Mouse (Mus musculus) heart, embryonic 14.5 days (tissue): ENCODE data around the gene Il17ra. TPM values are rescaled to one million over a fixed set of nuclear protein-coding genes. Genes with fewer than 3 reads are reported as not detected.
A peak's percentile ranks its signal among the peaks of the same experiment; 100 is the strongest.

ENCODE experiments used
- ATAC-seq: fragments of 200-750 bp; cut with Nextera tagmentation; 2 replicates; pipeline ENCODE4 v1.8.0; 2017; ENCODE audit warnings: low read depth, moderate TSS enrichment; ENCODE audit not compliant: insufficient number of reproducible peaks, insufficient read depth, low FRiP score
- H3K27ac ChIP-seq, 2 experiments: fragments of 200-500 bp in 1 of 2; fragments of 300-500 bp in 1 of 2; sonication (generic) in 1 of 2; replicated peaks in 1 of 2; 2 replicates each; pipeline ENCODE4 v1.5.1; 2012 to 2014; ENCODE audit warnings: low read depth in 2 of 2, low read length in 2 of 2, control low read depth in 1 of 2, mild to moderate bottlenecking in 1 of 2, mixed read lengths in 1 of 2; ENCODE audit not compliant: control insufficient read depth in 1 of 2, insufficient read depth in 1 of 2
- H3K27me3 ChIP-seq: fragments of 300-500 bp; sonication (generic); 2 replicates; pipeline ENCODE4 v1.6.1; 2014; ENCODE audit warnings: mild to moderate bottlenecking, low read length, control low read depth; ENCODE audit not compliant: control insufficient read depth, insufficient read depth
- H3K36me3 ChIP-seq: fragments of 300-500 bp; sonication (generic); 2 replicates; pipeline ENCODE4 v1.6.1; 2014; ENCODE audit warnings: mild to moderate bottlenecking, control low read depth, low read length, mixed read lengths; ENCODE audit not compliant: control insufficient read depth, insufficient read depth
- H3K4me1 ChIP-seq, 2 experiments: fragments of 200-500 bp in 1 of 2; fragments of 300-500 bp in 1 of 2; sonication (generic) in 1 of 2; 2 replicates each; pipeline ENCODE4 v1.6.1; 2012 to 2014; ENCODE audit warnings: low read length in 2 of 2, control low read depth in 1 of 2, mixed read lengths in 1 of 2; ENCODE audit not compliant: control insufficient read depth in 2 of 2, insufficient read depth in 2 of 2
- H3K4me2 ChIP-seq: fragments of 300-500 bp; sonication (generic); 2 replicates; pipeline ENCODE4 v1.6.1; 2014; ENCODE audit warnings: mild to moderate bottlenecking, low read length
- H3K4me3 ChIP-seq, 2 experiments: fragments of 200-500 bp in 1 of 2; fragments of 300-500 bp in 1 of 2; sonication (generic) in 1 of 2; 2 replicates each; pipeline ENCODE4 v1.5.1; 2012 to 2014; ENCODE audit warnings: low read length in 2 of 2, mild to moderate bottlenecking in 2 of 2, control low read depth in 1 of 2, low read depth in 1 of 2, moderate library complexity in 1 of 2; ENCODE audit not compliant: control insufficient read depth in 1 of 2, insufficient read depth in 1 of 2
- H3K9ac ChIP-seq: fragments of 300-500 bp; sonication (generic); 2 replicates; pipeline ENCODE4 v1.6.1; 2014; ENCODE audit warnings: mild to moderate bottlenecking, low read length
- H3K9me3 ChIP-seq: fragments of 300-500 bp; sonication (generic); 2 replicates; pipeline ENCODE4 v1.6.1; 2016; ENCODE audit warnings: low read length, control low read depth; ENCODE audit not compliant: control insufficient read depth
- WGBS: fragments of 180-500 bp; shearing (Covaris S2); extraction: QIAGEN DNeasy Blood & Tissue Kit; methylation state at CpG from one replicate; pipeline ENCODE4 v1.1.7; 2014; 5-methylcytosine and 5-hydroxymethylcytosine counted together
- polyA plus RNA-seq: library from polyadenylated mRNA; unstranded; fragments of >200 nt; fragmentation: Nextera tagmentation; extraction: Ambion mirVana; gene quantifications from 2 replicates; pipeline ENCODE4 v1.2.1, GENCODE M21; 2014

Gene Il17ra
- polyA plus RNA-seq, 1 experiment from 2014 or later: 1.8 TPM

DNA sequence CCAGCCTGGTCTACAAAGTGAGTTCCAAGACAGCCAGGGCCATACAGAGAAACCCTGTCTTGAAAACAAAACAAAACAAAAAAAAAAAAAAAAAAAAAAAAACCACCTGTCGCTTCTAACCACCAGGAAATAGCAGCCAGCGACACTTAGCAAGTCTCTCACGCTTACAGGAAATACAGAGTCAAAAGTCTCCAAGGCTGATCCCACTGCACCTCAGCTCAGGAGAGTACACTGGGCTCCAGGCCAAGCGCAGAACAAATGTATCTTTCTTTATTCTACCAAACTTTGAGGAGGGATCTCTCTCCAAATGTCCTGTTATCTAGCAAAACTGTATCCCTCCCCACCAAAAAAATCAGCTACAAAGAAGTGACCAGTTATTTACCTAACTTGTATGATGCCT is 66.1 kb downstream of the Il17ra start:
- H3K4me3 ChIP-seq: no peak overlapping the region
- H3K9ac ChIP-seq: no peak overlapping the region
- ATAC-seq: no peak
- H3K36me3 ChIP-seq: no peaks in the 10 kb centered on the region
- no peaks in the 10 kb centered on the region for H3K27me3 ChIP-seq
- no peak overlapping the region for H3K27ac ChIP-seq
- 59% methylated on average over 4 of the region's 4 CpGs for WGBS
- no peaks in the 10 kb centered on the region for H3K9me3 ChIP-seq
- no peak overlapping the region for H3K4me2 ChIP-seq
- H3K4me1 ChIP-seq: peaks cover 2 to 8% of the 10 kb centered on the region in 2 experiments; a peak in 3 of 4 replicates

DNA sequence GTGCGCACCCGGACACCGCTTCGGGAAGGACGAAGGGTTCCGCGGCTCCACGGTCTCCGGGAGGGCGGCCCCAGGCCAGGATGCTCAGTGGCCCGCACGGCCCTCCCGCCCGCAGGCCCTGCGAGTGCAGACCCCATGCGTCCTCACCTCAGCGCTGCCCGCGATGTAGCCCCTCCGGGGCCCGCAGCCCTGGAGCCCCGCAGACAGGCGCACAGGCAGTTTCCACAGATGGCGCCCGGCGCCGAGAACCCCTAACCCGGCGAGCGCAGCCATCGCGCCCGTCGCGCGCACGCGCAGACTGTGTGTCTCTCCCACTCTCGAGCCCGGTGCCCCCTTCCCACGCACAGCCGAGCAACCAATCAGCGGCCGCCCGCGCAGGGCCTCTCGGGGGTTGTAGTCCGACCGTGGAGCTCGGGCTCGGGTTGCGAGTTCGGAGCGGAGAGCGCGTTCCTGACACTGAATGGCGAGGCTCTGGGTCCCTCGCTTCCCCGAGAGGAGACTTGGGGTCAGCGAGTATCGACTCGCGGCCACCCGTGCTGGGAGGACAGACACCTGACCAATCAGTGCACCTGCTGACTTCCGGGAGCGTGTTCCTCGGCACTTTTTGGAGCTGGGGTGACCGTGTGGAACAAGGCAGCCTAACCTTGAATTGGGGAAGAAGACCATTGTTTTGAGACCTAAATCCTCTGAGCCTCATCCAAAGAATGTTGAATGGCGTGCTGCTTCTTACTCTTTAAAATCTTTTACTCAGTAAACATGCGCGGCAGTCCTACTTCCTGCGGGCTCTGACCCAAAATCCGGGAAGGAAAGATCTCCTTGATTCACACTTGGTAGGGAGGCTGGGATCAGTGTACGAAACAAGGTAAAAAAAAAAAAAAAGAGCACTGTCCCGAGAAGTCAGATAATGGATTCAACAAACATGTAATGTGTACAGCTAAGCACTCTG is 68.2 kb downstream of the Il17ra start, which contains the start of gene Hdhd5:
Hdhd5 (minus strand) TSS at position 300 of the 946 bp plus-strand sequence.
- peak; percentile 96 for ATAC-seq
- H3K36me3 ChIP-seq: no peaks in the 10 kb centered on the region
- under 1% methylated on average over 74 of the region's 75 CpGs for WGBS

DNA sequence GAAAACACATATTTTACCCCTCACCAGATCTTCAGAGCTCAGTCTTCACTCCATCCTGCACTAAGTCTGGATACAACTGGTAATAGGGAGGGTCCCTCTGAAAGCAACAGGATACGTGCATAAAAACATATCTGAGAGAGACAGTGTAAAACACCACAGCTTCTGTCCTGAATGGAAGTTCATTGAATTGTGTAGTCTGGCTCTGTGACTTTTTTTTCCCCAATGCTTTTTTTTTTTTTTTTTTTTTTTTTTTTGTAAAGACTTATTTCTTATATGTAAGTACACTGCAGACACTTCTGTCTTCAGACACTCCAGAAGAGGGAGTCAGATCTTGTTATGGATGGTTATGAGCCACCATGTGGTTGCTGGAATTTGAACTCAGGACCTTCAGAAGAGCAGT is 69.5 kb downstream of the Il17ra start:
- no peak for ATAC-seq
- 0 out of 2 replicates have a peak overlapping the region, but pooled peaks have one; percentile 84 for H3K4me2 ChIP-seq
- H3K4me1 ChIP-seq: peaks cover 2 to 8% of the 10 kb centered on the region in 2 experiments; a peak in 3 of 4 replicates
- 81% methylated on average over 1 of the region's 1 CpGs for WGBS
- no peaks in the 10 kb centered on the region for H3K36me3 ChIP-seq
- H3K27ac ChIP-seq: no peak overlapping the region
- no peak overlapping the region for H3K9ac ChIP-seq
- H3K27me3 ChIP-seq: no peaks in the 10 kb centered on the region
- no peak overlapping the region for H3K4me3 ChIP-seq
- H3K9me3 ChIP-seq: no peaks in the 10 kb centered on the region

More for the DNA sequence above, 68.2 kb downstream of the Il17ra start, which contains the start of gene Hdhd5:
- Histone ChIP-seq H3K4me1 (peaks cover 2 to 8% of the 10 kb centered on the region in 2 experiments; a peak in 3 of 4 replicates), H3K4me3 (peak within 1 kb of the TSS; percentile 88 to 93), H3K9me3 (no peaks in the 10 kb centered on the region), H3K4me2 (peak within 1 kb of the TSS; percentile 84), H3K9ac (peak within 1 kb of the TSS; percentile 93), H3K27me3 (no peaks in the 10 kb centered on the region), H3K27ac (peak within 1 kb of the TSS; percentile 4 to 47; a peak in 2 of 4 replicates)

- H3K4me1 ChIP-seq: peaks cover 11 to 12% of the 10 kb centered on the region in 2 experiments
- no peak overlapping the region for H3K27ac ChIP-seq
- H3K4me2 ChIP-seq: no peak overlapping the region
- WGBS: 70% methylated on average over 2 of the region's 2 CpGs
- no peaks in the 10 kb centered on the region for H3K9me3 ChIP-seq
- ATAC-seq: no peak
- H3K27me3 ChIP-seq: no peaks in the 10 kb centered on the region
- no peak overlapping the region for H3K4me3 ChIP-seq
- H3K36me3 ChIP-seq: no peaks in the 10 kb centered on the region
- H3K9ac ChIP-seq: no peak overlapping the region
These were observed 73.3 kb downstream of the Il17ra start for GRCm38 (mm10) chr6:120536337-120536736.

Other genes starting within 250 kb of the Il17ra start
- gene D330020A13Rik, start 168.9 kb upstream of the Il17ra start, polyA plus RNA-seq: 0.30 and 0.35 TPM in 2 replicates
- gene B4galnt3, start 168.7 kb upstream of the Il17ra start, polyA plus RNA-seq: 0.19 and 0.26 TPM in 2 replicates
- gene Kdm5a, start 99.1 kb upstream of the Il17ra start, polyA plus RNA-seq: 38.5 and 39.3 TPM in 2 replicates
- gene Ccdc77, start 98.9 kb upstream of the Il17ra start, polyA plus RNA-seq: 21.1 and 21.8 TPM in 2 replicates
- 0.04 and 0.07 TPM in 2 replicates for gene Tmem121b, start 30.6 kb downstream of the Il17ra start, polyA plus RNA-seq
- gene Hdhd5, start 68.1 kb downstream of the Il17ra start, polyA plus RNA-seq: 11.7 and 14.1 TPM in 2 replicates
- 1.5 and 2.1 TPM in 2 replicates for gene Cecr2, start 203.1 kb downstream of the Il17ra start, polyA plus RNA-seq